Mouse (Mus musculus) embryonic facial prominence, embryonic 14.5 days (tissue): ENCODE measurements around the gene Ptma. TPM values are rescaled to one million over a fixed set of nuclear protein-coding genes. Genes with fewer than 3 reads are reported as not detected.
A peak's percentile ranks its signal among the peaks of the same experiment; 100 is the strongest.

Experiments
- ATAC-seq: fragments of 200-750 bp; cut with Nextera tagmentation; 2 replicates; pipeline ENCODE4 v1.8.0; 2017; ENCODE audit warnings: low read depth, moderate number of reproducible peaks, moderate TSS enrichment
- DNase-seq: peaks from one replicate; pipeline ENCODE4 v3.0.0-alpha.2; 2015; ENCODE audit warnings: low spot score
- H3K27ac ChIP-seq: fragments of 300-500 bp; sonication (generic); replicated peaks from 2 replicates; pipeline ENCODE4 v1.5.1; 2014; ENCODE audit warnings: low read depth, mild to moderate bottlenecking, low read length, moderate library complexity
- H3K27me3 ChIP-seq: fragments of 300-500 bp; sonication (generic); replicated peaks from 2 replicates; pipeline ENCODE4 v1.6.1; 2014; ENCODE audit warnings: low read length; ENCODE audit not compliant: control insufficient read depth, insufficient read depth
- H3K36me3 ChIP-seq: fragments of 300-500 bp; sonication (generic); 2 replicates; pipeline ENCODE4 v1.6.1; 2014; ENCODE audit warnings: low read length, mixed read lengths; ENCODE audit not compliant: control insufficient read depth, insufficient read depth
- H3K4me1 ChIP-seq: fragments of 300-500 bp; sonication (generic); 2 replicates; pipeline ENCODE4 v1.6.1; 2014; ENCODE audit warnings: antibody characterized with exemption, low read length; ENCODE audit not compliant: control insufficient read depth, insufficient read depth
- H3K4me2 ChIP-seq: fragments of 300-500 bp; sonication (generic); 2 replicates; pipeline ENCODE4 v1.6.1; 2014; ENCODE audit warnings: low read depth, mild to moderate bottlenecking, low read length, moderate library complexity, mixed read lengths
- H3K4me3 ChIP-seq: fragments of 300-500 bp; sonication (generic); 2 replicates; pipeline ENCODE4 v1.5.1; 2014; ENCODE audit warnings: low read depth, mild to moderate bottlenecking, low read length
- H3K9ac ChIP-seq: fragments of 300-500 bp; sonication (generic); 2 replicates; pipeline ENCODE4 v1.6.1; 2014; ENCODE audit warnings: low read depth, mild to moderate bottlenecking, low read length, moderate library complexity, mixed read lengths
- H3K9me3 ChIP-seq: fragments of 300-500 bp; sonication (generic); 2 replicates; pipeline ENCODE4 v1.6.1; 2016; ENCODE audit warnings: low read length; ENCODE audit not compliant: control insufficient read depth
- WGBS: fragments of 180-500 bp; shearing (Covaris S2); extraction: QIAGEN DNeasy Blood & Tissue Kit; methylation state at CpG from one replicate; pipeline ENCODE4 v1.1.7; 2014; 5-methylcytosine and 5-hydroxymethylcytosine counted together
- polyA plus RNA-seq: library from polyadenylated mRNA; unstranded; fragments of >200 nt; fragmentation: Nextera tagmentation; extraction: Ambion mirVana; gene quantifications from 2 replicates; pipeline ENCODE4 v1.2.1, GENCODE M21; 2014

The Ptma gene
- polyA plus RNA-seq = 1,814 and 2,055 TPM in 2 replicates

- ATAC-seq (peak; percentile 95), DNase-seq (peak; percentile 100)
- H3K4me3 ChIP-seq = peak within 1 kb of the TSS; percentile 99
- peak within 1 kb of the TSS; percentile 94 for H3K4me2 ChIP-seq
- no peaks in the 10 kb centered on the region for H3K27me3 ChIP-seq
- WGBS = 0% methylated on average over 19 of the region's 63 CpGs
- H3K27ac ChIP-seq = peak within 1 kb of the TSS; percentile 100
- H3K36me3 ChIP-seq = peaks cover 21% of the 10 kb centered on the region
- H3K9me3 ChIP-seq = no peaks in the 10 kb centered on the region
- peak within 1 kb of the TSS; percentile 100 for H3K9ac ChIP-seq
- H3K4me1 ChIP-seq = peaks cover 38% of the 10 kb centered on the region
These were observed at the start of gene Ptma for GRCm38 (mm10) chr1:86526116-86526788. TSS of gene Ptma (plus strand) at chr1:86526726.

GRCm38 (mm10) chr1:86477738-86478285 lies 48.7 kb upstream of the Ptma start:
- H3K36me3 ChIP-seq = no peaks in the 10 kb centered on the region
- H3K9ac ChIP-seq = no peak overlapping the region
- H3K4me2 ChIP-seq = no peak overlapping the region
- ATAC-seq (no peak), DNase-seq (no peak)
- 92% methylated on average over 5 of the region's 5 CpGs for WGBS
- peaks cover 2% of the 10 kb centered on the region for H3K4me1 ChIP-seq
- no peak overlapping the region for H3K4me3 ChIP-seq
- no peaks in the 10 kb centered on the region for H3K27me3 ChIP-seq
- H3K9me3 ChIP-seq = no peaks in the 10 kb centered on the region
- no peak overlapping the region for H3K27ac ChIP-seq

- WGBS = 80% methylated on average over 8 of the region's 8 CpGs
These were observed 47.3 kb upstream of the Ptma start for GRCm38 (mm10) chr1:86479099-86479825.

GRCm38 (mm10) chr1:86480288-86480687 lies 46.2 kb upstream of the Ptma start:
- no peaks in the 10 kb centered on the region for H3K36me3 ChIP-seq
- no peak overlapping the region for H3K4me3 ChIP-seq
- 90% methylated on average over 6 of the region's 6 CpGs for WGBS
- no peak for ATAC-seq
- no peak overlapping the region for H3K27ac ChIP-seq
- no peaks in the 10 kb centered on the region for H3K9me3 ChIP-seq
- no peak overlapping the region for H3K4me2 ChIP-seq
- no peaks in the 10 kb centered on the region for H3K4me1 ChIP-seq
- H3K27me3 ChIP-seq = no peaks in the 10 kb centered on the region
- no peak for DNase-seq
- H3K9ac ChIP-seq = no peak overlapping the region

More at GRCm38 (mm10) chr1:86479099-86479825, 47.3 kb upstream of the Ptma start:
- Histone ChIP-seq H3K4me3 (no peak overlapping the region), H3K27ac (no peak overlapping the region), H3K4me1 (no peaks in the 10 kb centered on the region), H3K27me3 (no peaks in the 10 kb centered on the region), H3K36me3 (no peaks in the 10 kb centered on the region), H3K9me3 (no peaks in the 10 kb centered on the region), H3K9ac (no peak overlapping the region), H3K4me2 (no peak overlapping the region)
- no peak for ATAC-seq
- no peak for DNase-seq

GRCm38 (mm10) chr1:86480735-86481447 lies 45.6 kb upstream of the Ptma start:
- H3K9ac ChIP-seq = no peak overlapping the region
- ATAC-seq (no peak), DNase-seq (no peak)
- 81% methylated on average over 8 of the region's 8 CpGs for WGBS
- no peaks in the 10 kb centered on the region for H3K4me1 ChIP-seq
- H3K27me3 ChIP-seq = no peaks in the 10 kb centered on the region
- H3K36me3 ChIP-seq = no peaks in the 10 kb centered on the region
- H3K9me3 ChIP-seq = no peaks in the 10 kb centered on the region
- no peak overlapping the region for H3K4me3 ChIP-seq
- H3K4me2 ChIP-seq = no peak overlapping the region
- H3K27ac ChIP-seq = no peak overlapping the region; the same call in 1 of the 2 replicates

- ATAC-seq = peak; percentile 39; the same call in 1 of the 2 replicates
- H3K9ac ChIP-seq = no peak overlapping the region
- H3K36me3 ChIP-seq = no peaks in the 10 kb centered on the region
- H3K27me3 ChIP-seq = no peaks in the 10 kb centered on the region
- peak overlapping the region; percentile 34; the same call in 1 of the 2 replicates for H3K27ac ChIP-seq
- no peaks in the 10 kb centered on the region for H3K9me3 ChIP-seq
- H3K4me3 ChIP-seq = no peak overlapping the region
- WGBS = 50% methylated on average over 7 of the region's 7 CpGs
- H3K4me2 ChIP-seq = no peak overlapping the region
- peak; percentile 58 for DNase-seq
- no peaks in the 10 kb centered on the region for H3K4me1 ChIP-seq
These were observed 45.1 kb upstream of the Ptma start for GRCm38 (mm10) chr1:86481468-86481867.

GRCm38 (mm10) chr1:86482288-86482687 lies 44.2 kb upstream of the Ptma start:
- H3K9me3 ChIP-seq = no peaks in the 10 kb centered on the region
- H3K4me3 ChIP-seq = no peak overlapping the region
- ATAC-seq = no peak
- no peak for DNase-seq
- H3K27me3 ChIP-seq = no peaks in the 10 kb centered on the region
- 69% methylated on average over 11 of the region's 11 CpGs for WGBS
- peak overlapping the region; percentile 34 for H3K27ac ChIP-seq
- H3K4me1 ChIP-seq = no peaks in the 10 kb centered on the region
- H3K4me2 ChIP-seq = no peak overlapping the region
- no peak overlapping the region for H3K9ac ChIP-seq
- no peaks in the 10 kb centered on the region for H3K36me3 ChIP-seq

GRCm38 (mm10) chr1:86482761-86483160 lies 43.8 kb upstream of the Ptma start:
- no peak overlapping the region for H3K9ac ChIP-seq
- peak; percentile 9; the same call in 1 of the 2 replicates for ATAC-seq
- H3K27me3 ChIP-seq = no peaks in the 10 kb centered on the region
- no peaks in the 10 kb centered on the region for H3K4me1 ChIP-seq
- peak; percentile 85 for DNase-seq
- H3K27ac ChIP-seq = peak overlapping the region; percentile 54; the same call in 1 of the 2 replicates
- no peaks in the 10 kb centered on the region for H3K9me3 ChIP-seq
- H3K4me2 ChIP-seq = no peak overlapping the region
- WGBS = 15% methylated on average over 1 of the region's 1 CpGs
- no peaks in the 10 kb centered on the region for H3K36me3 ChIP-seq
- no peak overlapping the region for H3K4me3 ChIP-seq
